Mouse (Mus musculus): ENCODE data around the gene Olfr462.

- TF ChIP-seq POLR2A (IDR thresholded peaks at IDR 0.05; ENCODE audit: low read depth, low read length) (no peak), CTCF (IDR thresholded peaks at IDR 0.05; ENCODE audit: borderline replicate concordance, insufficient read depth, low read length) (no peak)
These were observed 23.9 kb upstream of the Olfr462 start for GRCm38 (mm10) chr11:87916005-87916404.

All from embryonic fibroblast, embryonic 13.5 days (primary cell).